Mouse (Mus musculus): ENCODE measurements around the gene Acvr1b.

GRCm38 (mm10) chr15:101223596-101223995, 49.7 kb downstream of the Acvr1b start:
- TF ChIP-seq POLR2A (IDR thresholded peaks at IDR 0.05; ENCODE audit: low read depth, low read length), result no peak
- no peak for TF ChIP-seq UBTF (IDR thresholded peaks at IDR 0.05; ENCODE audit: low read depth, low read length)
- no peak for TF ChIP-seq CTCF (conservative IDR thresholded peaks at IDR 0.05 in 1 of 2, IDR thresholded peaks at IDR 0.05 in 1 of 2; ENCODE audit: low read depth in 2 of 2, low read length in 2 of 2)
- TF ChIP-seq ZKSCAN1 (IDR thresholded peaks at IDR 0.05; ENCODE audit: borderline replicate concordance, low read depth, low read length), result no peak
- TF ChIP-seq MEF2A (IDR thresholded peaks at IDR 0.05; ENCODE audit: borderline replicate concordance, low read depth, low read length), result no peak
- no peak for TF ChIP-seq EP300 (IDR thresholded peaks at IDR 0.05; ENCODE audit: low read length)
- no peak for TF ChIP-seq MAX (IDR thresholded peaks at IDR 0.05; ENCODE audit: low read length)
- TF ChIP-seq GABPA (IDR thresholded peaks at IDR 0.05; ENCODE audit: insufficient replicate concordance, low read depth, low read length), result no peak
- no peak for TF ChIP-seq RCOR1 (conservative IDR thresholded peaks at IDR 0.05; ENCODE audit: low read depth, low read length)
